Mouse (Mus musculus) forebrain, embryonic 12.5 days (tissue): ENCODE data around the gene Alox12. TPM values are rescaled to one million over a fixed set of nuclear protein-coding genes. Genes with fewer than 3 reads are reported as not detected.
A peak's percentile ranks its signal among the peaks of the same experiment; 100 is the strongest.

Experiments used
- ATAC-seq: fragments of 200-750 bp; cut with Nextera tagmentation; 2 replicates; pipeline ENCODE4 v1.8.0; 2017; ENCODE audit warnings: moderate TSS enrichment; ENCODE audit not compliant: low FRiP score
- H3K27ac ChIP-seq: fragments of 300-500 bp; sonication (generic); 2 replicates; pipeline ENCODE4 v1.5.1; 2016; ENCODE audit warnings: mild to moderate bottlenecking
- H3K27me3 ChIP-seq: fragments of 300-500 bp; sonication (generic); 2 replicates; pipeline ENCODE4 v1.6.1; 2016; ENCODE audit warnings: mild to moderate bottlenecking
- H3K36me3 ChIP-seq: fragments of 300-500 bp; sonication (generic); replicated peaks from 2 replicates; pipeline ENCODE4 v1.6.1; 2016; ENCODE audit warnings: mild to moderate bottlenecking
- H3K4me1 ChIP-seq: fragments of 300-500 bp; sonication (generic); 2 replicates; pipeline ENCODE4 v1.6.1; 2016
- H3K4me2 ChIP-seq: fragments of 300-500 bp; sonication (generic); 2 replicates; pipeline ENCODE4 v1.6.1; 2016; ENCODE audit warnings: mild to moderate bottlenecking, moderate library complexity
- H3K4me3 ChIP-seq: fragments of 300-500 bp; sonication (generic); replicated peaks from 2 replicates; pipeline ENCODE4 v1.5.1; 2016; ENCODE audit warnings: mild to moderate bottlenecking
- H3K9ac ChIP-seq: fragments of 300-500 bp; sonication (generic); 2 replicates; pipeline ENCODE4 v1.6.1; 2016; ENCODE audit warnings: mild to moderate bottlenecking
- H3K9me3 ChIP-seq: fragments of 300-500 bp; sonication (generic); 2 replicates; pipeline ENCODE4 v1.6.1; 2016
- WGBS: fragments of 180-500 bp; shearing (Covaris S2); methylation state at CpG from one replicate; pipeline ENCODE4 v1.1.7; 2016; 5-methylcytosine and 5-hydroxymethylcytosine counted together
- microRNA counts: library from miRNA; unstranded; fragments of <30 nt; microRNA quantifications from one replicate; lab custom pipeline; 2017
- microRNA-seq: library from miRNA; unstranded; fragments of <30 nt; microRNA quantifications from one replicate; pipeline ENCODE4, GENCODE M21; 2017
- polyA plus RNA-seq: library from polyadenylated mRNA; unstranded; fragments of >200 nt; fragmentation: Nextera tagmentation; extraction: Ambion mirVana; gene quantifications from 2 replicates; pipeline ENCODE4 v1.2.1, GENCODE M21; 2016

Gene Alox12
- polyA plus RNA-seq, 1 experiment from 2014 or later: 1.6 TPM

- no peak for ATAC-seq
- H3K4me1 ChIP-seq: no peaks in the 10 kb centered on the region
- H3K27ac ChIP-seq: no peak overlapping the region
- no peak overlapping the region for H3K9ac ChIP-seq
- no peaks in the 10 kb centered on the region for H3K9me3 ChIP-seq
- H3K27me3 ChIP-seq: no peaks in the 10 kb centered on the region
- H3K4me3 ChIP-seq: no peak overlapping the region
- WGBS: 93% methylated on average over 5 of the region's 5 CpGs
- no peak overlapping the region for H3K4me2 ChIP-seq
- no peaks in the 10 kb centered on the region for H3K36me3 ChIP-seq
Measured at GRCm38 (mm10) chr11:70200036-70200608, 55.0 kb downstream of the Alox12 start.

DNA sequence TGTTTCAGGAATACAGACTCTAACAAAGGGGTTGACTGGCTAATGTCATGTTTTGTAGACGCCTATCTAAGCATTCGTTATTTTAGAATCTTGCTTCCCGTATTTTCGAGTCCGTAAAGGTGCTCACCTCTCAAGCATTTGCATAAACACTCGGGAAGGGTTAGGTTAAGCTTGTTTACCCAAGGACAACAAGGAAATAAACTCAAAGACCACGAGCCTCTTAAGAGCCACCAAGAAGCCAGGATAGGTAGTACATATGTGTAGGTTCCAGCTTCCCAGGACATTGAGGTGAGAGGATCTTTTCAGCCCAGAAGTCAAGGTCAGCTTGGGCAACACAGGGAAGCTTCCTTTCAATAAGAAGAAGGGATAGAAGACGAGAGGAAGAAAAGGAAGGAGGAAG lies 56.0 kb downstream of the Alox12 start:
- no peaks in the 10 kb centered on the region for H3K4me1 ChIP-seq
- no peak overlapping the region for H3K9ac ChIP-seq
- whole genome bisulfite sequencing: 80% methylated on average over 8 of the region's 8 CpGs
- no peak overlapping the region for H3K4me2 ChIP-seq
- ATAC-seq: no peak
- H3K27me3 ChIP-seq: no peaks in the 10 kb centered on the region
- no peaks in the 10 kb centered on the region for H3K9me3 ChIP-seq
- no peaks in the 10 kb centered on the region for H3K36me3 ChIP-seq
- H3K27ac ChIP-seq: no peak overlapping the region
- H3K4me3 ChIP-seq: no peak overlapping the region

GRCm38 (mm10) chr11:70198332-70198731 lies 56.8 kb downstream of the Alox12 start:
- H3K27me3 ChIP-seq: no peaks in the 10 kb centered on the region
- H3K4me1 ChIP-seq: no peaks in the 10 kb centered on the region
- H3K27ac ChIP-seq: no peak overlapping the region
- H3K4me3 ChIP-seq: no peak overlapping the region
- 90% methylated on average over 3 of the region's 3 CpGs for WGBS
- no peak overlapping the region for H3K9ac ChIP-seq
- no peaks in the 10 kb centered on the region for H3K36me3 ChIP-seq
- ATAC-seq: no peak
- H3K4me2 ChIP-seq: no peak overlapping the region
- H3K9me3 ChIP-seq: no peaks in the 10 kb centered on the region

DNA sequence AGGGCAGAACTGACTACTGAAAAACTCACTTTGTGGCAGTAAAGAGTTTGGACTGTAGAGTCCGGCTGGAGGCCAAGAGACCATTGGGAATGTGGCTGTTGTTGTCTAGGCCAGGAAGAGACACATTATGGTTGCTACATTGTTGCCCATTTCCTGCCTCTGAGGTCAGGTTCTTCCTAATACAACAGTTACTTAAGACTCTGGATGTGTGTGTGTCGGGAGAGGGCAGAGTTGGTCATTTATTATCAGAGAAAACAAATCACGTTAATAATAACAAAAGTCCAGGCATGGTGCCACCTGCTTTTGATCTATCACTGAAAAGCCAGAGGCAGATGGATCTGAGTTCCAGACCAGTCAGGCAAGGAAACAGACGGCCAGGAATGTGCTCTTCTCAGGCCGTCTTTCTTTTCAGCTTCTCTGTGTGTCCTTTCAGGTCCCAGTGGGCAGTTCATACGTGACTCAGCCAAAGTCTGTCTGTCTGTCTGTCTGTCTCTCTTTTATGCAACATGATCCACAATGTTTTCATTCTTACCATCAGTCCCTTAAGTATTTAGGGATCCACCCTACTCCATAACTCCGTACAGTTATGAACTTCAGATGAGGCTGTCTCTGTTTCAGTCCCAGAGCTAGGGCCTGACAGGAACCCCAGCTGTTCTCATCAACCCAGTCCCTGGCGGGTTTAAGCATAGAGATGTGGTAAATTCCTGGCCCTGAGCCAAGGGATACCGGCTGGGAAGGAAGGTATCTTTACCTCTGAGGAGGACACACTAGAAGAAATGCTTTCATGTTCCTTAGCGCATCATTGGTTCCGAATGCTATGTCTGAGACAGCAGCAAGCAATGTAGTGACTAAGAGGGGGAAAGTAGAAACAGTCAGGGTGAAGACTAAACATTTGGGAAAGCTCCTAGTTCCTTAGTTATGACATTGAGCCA lies 61.5 kb downstream of the Alox12 start:
- Histone ChIP-seq H3K27ac (no peak overlapping the region), H3K4me2 (no peak overlapping the region), H3K4me1 (no peaks in the 10 kb centered on the region), H3K36me3 (no peaks in the 10 kb centered on the region), H3K9me3 (no peaks in the 10 kb centered on the region), H3K27me3 (no peaks in the 10 kb centered on the region), H3K4me3 (no peak overlapping the region), H3K9ac (no peak overlapping the region)
- WGBS: 69% methylated on average over 11 of the region's 11 CpGs
- no peak for ATAC-seq

GRCm38 (mm10) chr11:70192157-70192556 lies 63.0 kb downstream of the Alox12 start:
- no peak overlapping the region for H3K4me2 ChIP-seq
- no peaks in the 10 kb centered on the region for H3K27me3 ChIP-seq
- WGBS: 86% methylated on average over 4 of the region's 4 CpGs
- no peaks in the 10 kb centered on the region for H3K9me3 ChIP-seq
- H3K36me3 ChIP-seq: no peaks in the 10 kb centered on the region
- ATAC-seq: no peak
- no peaks in the 10 kb centered on the region for H3K4me1 ChIP-seq
- H3K4me3 ChIP-seq: no peak overlapping the region
- H3K27ac ChIP-seq: no peak overlapping the region
- H3K9ac ChIP-seq: no peak overlapping the region

MicroRNAs encoded within 50 kb of the gene (microRNA counts, 519-probe panel; counts per million panel counts)
- not detected for microRNA mmu-miR-195 (lab: Ali Mortazavi, UCI)
- microRNA mmu-miR-497 (lab: Ali Mortazavi, UCI): not detected

Small RNA genes within 50 kb of the gene (microRNA-seq; reads per million reads assigned to microRNA genes)
- gene Mir195a: 370 reads per million, percentile 65 among the genes with 10 or more reads in this experiment
- gene Mir497: not detected
- not detected for gene Mir497b

Other genes with a start within 250 kb of the Alox12 start
- gene Acadvl, start 239.9 kb downstream of the Alox12 start, polyA plus RNA-seq: 43.5 and 48.4 TPM in 2 replicates
- gene Dlg4, start 238.4 kb downstream of the Alox12 start, polyA plus RNA-seq: 20.3 and 24.9 TPM in 2 replicates
- 0.63 and 0.75 TPM in 2 replicates for gene Asgr1, start 201.3 kb downstream of the Alox12 start, polyA plus RNA-seq
- gene Asgr2, start 162.7 kb downstream of the Alox12 start, polyA plus RNA-seq: not detected in 2 replicates
- gene Mgl2, start 125.0 kb downstream of the Alox12 start, polyA plus RNA-seq: not detected in 2 replicates
- gene Clec10a, start 99.2 kb downstream of the Alox12 start, polyA plus RNA-seq: 0.17 and 0.33 TPM in 2 replicates
- gene Slc16a11, start 42.6 kb downstream of the Alox12 start, polyA plus RNA-seq: 1.5 and 2.5 TPM in 2 replicates
- 14.3 and 14.4 TPM in 2 replicates for gene Slc16a13, start 34.3 kb downstream of the Alox12 start, polyA plus RNA-seq
- 5.7 and 5.9 TPM in 2 replicates for gene Bcl6b, start 25.6 kb downstream of the Alox12 start, polyA plus RNA-seq
- gene 0610010K14Rik, start 17.4 kb downstream of the Alox12 start, polyA plus RNA-seq: 203 and 215 TPM in 2 replicates
- gene Gm21988, start 15.5 kb downstream of the Alox12 start, polyA plus RNA-seq: 9.4 and 11.2 TPM in 2 replicates
- gene Rnasek, start 15.5 kb downstream of the Alox12 start, polyA plus RNA-seq: 151 and 152 TPM in 2 replicates
- not detected in 2 replicates for gene Alox12e, start 67.3 kb upstream of the Alox12 start, polyA plus RNA-seq
- gene Alox15, start 96.7 kb upstream of the Alox12 start, polyA plus RNA-seq: 0.08 and 0.34 TPM in 2 replicates
- 40.3 and 46.2 TPM in 2 replicates for gene Pelp1, start 154.7 kb upstream of the Alox12 start, polyA plus RNA-seq
- 36.9 and 40.5 TPM in 2 replicates for gene Arrb2, start 177.3 kb upstream of the Alox12 start, polyA plus RNA-seq
- 32.1 and 32.5 TPM in 2 replicates for gene Med11, start 196.6 kb upstream of the Alox12 start, polyA plus RNA-seq
- gene Zmynd15, start 204.1 kb upstream of the Alox12 start, polyA plus RNA-seq: 0.35 and 0.43 TPM in 2 replicates
- gene Cxcl16, start 204.6 kb upstream of the Alox12 start, polyA plus RNA-seq: 0.74 and 1.0 TPM in 2 replicates
- 0.35 and 0.49 TPM in 2 replicates for gene Tm4sf5, start 249.9 kb upstream of the Alox12 start, polyA plus RNA-seq